8 mouse cellular contexts compared by ENCODE assay signal in genomic region chr10:61380186-61380585, GRCm38 (mm10). TPM values are rescaled to one million over a fixed set of nuclear protein-coding genes. Genes with fewer than 3 reads are reported as not detected.
DNase-seq lines count a peak whose midpoint lies in the region; ATAC-seq and TF ChIP-seq lines count a peak whose summit lies in the region.

No protein-coding gene starts in this region.

- H3K4me3 ChIP-seq in embryonic facial prominence, embryonic 13.5 days: peak overlapping the region; percentile 10; the same call in 1 of the 2 replicates
- H3K4me3 ChIP-seq in liver, embryonic 11.5 days (ENCODE audit: low read depth, low read length): peak overlapping the region; percentile 15; the same call in 1 of the 2 replicates
- H3K4me3 ChIP-seq in olfactory bulb, adult 2 months (ENCODE audit: insufficient read depth, low read depth, low read length): no peak overlapping the region

- peak overlapping the region; percentile 36 for H3K9ac ChIP-seq in embryonic facial prominence, embryonic 13.5 days
- no peak overlapping the region for H3K9ac ChIP-seq in liver, embryonic 11.5 days (ENCODE audit: low read depth, low read length)

- ATAC-seq in embryonic facial prominence, embryonic 13.5 days (ENCODE audit: insufficient number of reproducible peaks, insufficient read depth, low FRiP score, low TSS enrichment, low read depth): no peak
- ATAC-seq in liver, embryonic 11.5 days (replicated peaks; ENCODE audit: low FRiP score): no peak

- peaks cover 6% of the 10 kb centered on the region for H3K27me3 ChIP-seq in embryonic facial prominence, embryonic 13.5 days
- peaks cover 27% of the 10 kb centered on the region for H3K27me3 ChIP-seq in liver, embryonic 11.5 days (replicated peaks; ENCODE audit: control insufficient read depth, insufficient read depth, low read length)

- DNase-seq in embryo, embryonic 9.5 days (ENCODE audit: extremely low spot score): peak; percentile 44
- no peak for DNase-seq in embryo, embryonic 11 days
- peak; percentile 54 for DNase-seq in heart, postnatal 25 days (ENCODE audit: low spot score)
- DNase-seq in liver, embryonic 11.5 days (ENCODE audit: low spot score): no peak
- no peak for DNase-seq in layer of hippocampus, adult 8-10 months (ENCODE audit: low spot score in 2 of 2)
- no peak for DNase-seq in layer of hippocampus, adult 9-11 months

- peaks cover 48% of the 10 kb centered on the region for H3K4me1 ChIP-seq in embryonic facial prominence, embryonic 13.5 days
- peaks cover 44% of the 10 kb centered on the region for H3K4me1 ChIP-seq in liver, embryonic 11.5 days (replicated peaks; ENCODE audit: control insufficient read depth, insufficient read depth, low read length)
- peaks cover 33% of the 10 kb centered on the region for H3K4me1 ChIP-seq in olfactory bulb, adult 2 months (ENCODE audit: control insufficient read depth, insufficient read depth, low read length)

- no peak for TF ChIP-seq POLR2A in olfactory bulb, adult 2 months (IDR thresholded peaks at IDR 0.05; ENCODE audit: insufficient read depth, low read depth, low read length)

- no peaks in the 10 kb centered on the region for H3K9me3 ChIP-seq in embryonic facial prominence, embryonic 13.5 days
- H3K9me3 ChIP-seq in liver, embryonic 11.5 days (ENCODE audit: control insufficient read depth, low read length): no peaks in the 10 kb centered on the region

- no peak for TF ChIP-seq CTCF in olfactory bulb, adult 2 months (IDR thresholded peaks at IDR 0.05; ENCODE audit: insufficient read depth, low read depth, low read length)

- intact Hi-C loops in heart, postnatal 25 days (cut with DNase I): no loop called here

- H3K36me3 ChIP-seq in embryonic facial prominence, embryonic 13.5 days: no peaks in the 10 kb centered on the region
- no peaks in the 10 kb centered on the region for H3K36me3 ChIP-seq in liver, embryonic 11.5 days (ENCODE audit: control insufficient read depth, insufficient read depth, low read length)

- 21% methylated on average over 9 of the region's 9 CpGs for WGBS in embryonic facial prominence, embryonic 13.5 days
- 13% methylated on average over 9 of the region's 9 CpGs for WGBS in liver, embryonic 11.5 days
- WGBS in olfactory bulb, adult 2 months: 57% methylated on average over 9 of the region's 9 CpGs

- H3K4me2 ChIP-seq in embryonic facial prominence, embryonic 13.5 days: peak overlapping the region; percentile 98
- H3K4me2 ChIP-seq in liver, embryonic 11.5 days: peak overlapping the region; percentile 95

- H3K27ac ChIP-seq in embryonic facial prominence, embryonic 13.5 days: peak overlapping the region; percentile 51; the same call in 1 of the 2 replicates
- peak overlapping the region; percentile 38 for H3K27ac ChIP-seq in liver, embryonic 11.5 days (ENCODE audit: low read depth, low read length)
- peak overlapping the region; percentile 36 for H3K27ac ChIP-seq in olfactory bulb, adult 2 months (ENCODE audit: insufficient read depth, low read depth, low read length)

RNA-seq across cellular contexts. Expression of gene Pald1, which starts 3.1 kb away (rescaled TPM):
- polyA plus RNA-seq in embryonic facial prominence, embryonic 13.5 days (2015; fragmentation: Nextera tagmentation; extraction: Ambion mirVana): 22.4 and 22.5 TPM in 2 replicates
- 10 to 100 TPM; 16.1 to 21.9 TPM for total RNA-seq in heart, postnatal 25 days (2021)
- 17.0 and 18.4 TPM in 2 replicates for polyA plus RNA-seq in liver, embryonic 11.5 days (2014; fragmentation: Nextera tagmentation; extraction: Ambion mirVana)
- not detected in 2 replicates for polyA plus RNA-seq in olfactory bulb, adult 2 months (2012; ENCODE audit: insufficient read depth, insufficient read length, low replicate concordance, missing spikeins)
- total RNA-seq in layer of hippocampus, adult 8-10 months (2022): 10 to 100 TPM; 12.8 to 22.5 (median 17.9) TPM

RNA-seq across cellular contexts. Expression of gene Nodal, which starts 37.6 kb away (rescaled TPM):
- polyA plus RNA-seq in embryonic facial prominence, embryonic 13.5 days (2015; fragmentation: Nextera tagmentation; extraction: Ambion mirVana): 0.15 and 0.25 TPM in 2 replicates
- under 1 TPM in 1 of 2 experiments, not detected in 1; 0.10 TPM for total RNA-seq in heart, postnatal 25 days (2021)
- polyA plus RNA-seq in liver, embryonic 11.5 days (2014; fragmentation: Nextera tagmentation; extraction: Ambion mirVana): 0.84 and 0.86 TPM in 2 replicates
- polyA plus RNA-seq in olfactory bulb, adult 2 months (2012; ENCODE audit: insufficient read depth, insufficient read length, low replicate concordance, missing spikeins): not detected in 2 replicates
- under 1 TPM in 3 of 4 experiments, not detected in 1; 0.22 to 0.30 (median 0.25) TPM for total RNA-seq in layer of hippocampus, adult 8-10 months (2022)

Comparison
In these comparisons a context has a peak if more than half of its experiments do, and no peak if none do; other contexts are left out.
1. DNase-seq: peak in embryo, embryonic 9.5 days (single experiment) and heart, postnatal 25 days (single experiment); none in embryo, embryonic 11 days (single experiment), liver, embryonic 11.5 days (single experiment), layer of hippocampus, adult 8-10 months (0 of 2) and layer of hippocampus, adult 9-11 months (single experiment).
2. Peak in every context shown above with its lines, with median percentiles within 50 percentile points of each other: H3K27ac ChIP-seq.